Mouse (Mus musculus): ENCODE measurements at regions not wholly inside any gene's neighbourhood (a gene's known extent, or its start where the extent isn't known, plus 50 kb on each side); places are given as distances from the start of the nearest gene placed in this dataset.

DNA sequence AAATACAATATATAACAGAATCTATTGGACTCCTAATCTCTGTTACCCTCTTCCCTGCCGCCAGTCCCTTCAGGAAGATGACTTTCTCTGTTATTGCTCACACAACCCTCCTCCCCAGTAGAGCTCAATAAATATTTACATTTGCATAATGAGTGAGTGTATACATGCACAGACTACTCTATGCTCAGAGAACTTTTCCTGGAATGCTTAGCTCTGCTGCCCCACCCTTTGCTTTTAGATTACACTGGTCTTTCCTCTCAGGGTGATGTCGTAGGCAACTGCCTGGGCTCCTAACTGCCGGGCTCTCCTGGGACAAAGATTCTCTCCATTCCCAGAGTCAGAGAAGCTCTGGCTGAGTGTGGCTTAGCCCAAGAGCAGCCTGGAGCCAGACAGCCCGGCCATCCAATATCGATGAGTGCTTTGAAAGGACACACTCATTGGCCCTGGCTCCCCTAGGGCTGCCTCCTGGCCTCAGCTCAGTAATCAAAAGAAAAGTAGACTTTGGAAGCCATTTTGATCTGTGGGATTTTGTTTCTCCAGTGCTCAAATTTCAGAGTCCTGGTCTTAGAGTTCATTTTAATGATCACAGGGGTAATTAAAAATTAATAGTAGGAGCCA is 109.2 kb upstream of the Cdh4 start:
- in situ Hi-C loops (cut with MboI, MseI) = no loop called here

DNA sequence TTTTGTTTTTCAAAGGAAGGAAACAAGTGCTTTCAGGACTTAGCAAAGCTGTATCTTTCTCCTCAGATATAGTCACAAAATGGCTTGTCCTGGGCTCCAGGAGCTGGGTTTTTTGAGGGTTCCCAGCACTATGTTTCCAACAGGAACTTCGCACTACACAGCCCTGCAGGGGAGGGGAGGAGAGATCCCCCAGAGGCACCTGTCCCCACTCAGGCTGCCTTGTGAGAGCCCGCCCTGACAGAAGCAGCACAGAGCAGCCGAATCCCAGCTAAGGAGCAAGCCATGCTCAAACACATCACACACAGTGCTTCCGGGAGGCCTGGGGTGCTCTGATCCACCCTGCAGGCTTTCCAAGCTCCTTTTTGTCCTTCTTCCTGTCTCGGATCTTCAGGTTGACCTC is 108.6 kb upstream of the Cdh4 start:
- in situ Hi-C loops (cut with MboI, MseI) = no loop called here

DNA sequence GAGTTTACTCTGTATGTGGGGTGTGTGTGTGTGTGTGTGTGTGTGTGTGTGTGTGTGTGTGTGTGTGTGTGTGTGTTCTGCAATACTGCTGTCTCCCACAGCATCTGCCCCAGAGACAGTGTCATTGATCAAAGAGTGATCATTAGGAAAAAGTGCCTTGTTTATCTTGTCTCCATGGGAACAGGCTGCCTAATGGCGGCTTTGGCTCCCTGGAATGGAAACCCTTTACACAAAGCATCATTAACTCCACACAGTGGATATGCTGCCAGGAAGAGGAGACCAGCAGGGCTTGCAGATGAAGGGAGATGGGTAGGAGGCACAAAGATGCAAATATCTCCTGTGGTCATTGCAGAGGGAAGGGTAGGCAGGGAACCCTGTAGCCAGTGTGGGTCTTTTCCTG is 106.0 kb upstream of the Cdh4 start:
- in situ Hi-C loops (cut with MboI, MseI) = no loop called here

DNA sequence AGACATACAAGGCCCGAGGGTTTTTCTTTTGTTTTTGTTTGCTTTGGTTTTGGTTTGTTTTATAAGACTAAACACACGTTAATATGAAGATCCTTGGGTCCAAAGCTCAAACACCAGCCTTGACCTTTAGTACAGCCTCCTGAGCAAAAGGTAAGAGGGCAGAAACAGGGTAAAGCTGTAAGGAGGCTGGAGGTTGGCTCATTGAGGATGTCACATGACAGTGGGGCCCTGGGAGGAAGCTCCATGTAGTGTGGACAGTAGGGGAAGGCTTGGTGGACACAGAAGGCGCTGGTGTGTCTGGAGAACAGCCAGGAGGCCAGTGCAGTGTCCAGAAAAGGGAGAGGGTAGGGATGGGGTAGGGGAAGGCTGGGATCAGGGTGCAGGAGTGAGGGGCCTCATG is 89.6 kb upstream of the Cdh4 start:
- in situ Hi-C loops (cut with MboI, MseI) = no loop called here

- in situ Hi-C loops (cut with MboI, MseI) = no loop called here
These were observed 87.4 kb upstream of the Cdh4 start for GRCm38 (mm10) chr2:179354866-179355265.

DNA sequence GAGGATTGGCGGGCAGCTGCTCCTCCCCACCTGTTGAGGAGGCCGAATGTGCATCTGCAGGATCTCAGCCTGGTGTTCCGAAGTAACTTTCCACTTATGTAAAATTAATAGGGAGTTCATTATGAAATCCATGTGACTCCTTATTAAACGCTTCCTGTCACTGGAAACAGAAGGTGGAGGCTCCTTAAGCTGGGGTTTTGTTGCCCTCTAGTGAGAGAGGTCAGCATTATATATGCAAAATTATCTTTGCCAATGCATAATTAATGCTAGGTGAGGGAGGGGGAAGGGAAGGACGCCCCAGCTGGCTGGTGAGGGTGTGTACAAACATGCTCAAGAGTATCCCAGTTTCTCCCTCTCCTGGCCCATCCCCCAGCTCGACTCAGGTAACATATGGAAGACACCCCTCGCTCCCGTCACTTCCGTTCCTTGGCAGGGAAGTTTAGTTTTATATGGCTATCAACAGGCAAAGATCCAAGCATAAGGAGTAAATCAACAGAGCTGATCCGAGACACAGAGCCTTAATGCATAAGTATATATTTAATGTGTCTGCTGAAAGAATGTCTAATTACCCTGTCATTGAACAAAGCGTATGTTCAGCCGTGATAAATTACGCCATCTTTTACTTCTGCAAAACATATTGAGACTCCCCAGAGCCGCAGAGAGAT is 71.2 kb upstream of the Cdh4 start:
- in situ Hi-C loops (cut with MboI, MseI) = no loop called here

DNA sequence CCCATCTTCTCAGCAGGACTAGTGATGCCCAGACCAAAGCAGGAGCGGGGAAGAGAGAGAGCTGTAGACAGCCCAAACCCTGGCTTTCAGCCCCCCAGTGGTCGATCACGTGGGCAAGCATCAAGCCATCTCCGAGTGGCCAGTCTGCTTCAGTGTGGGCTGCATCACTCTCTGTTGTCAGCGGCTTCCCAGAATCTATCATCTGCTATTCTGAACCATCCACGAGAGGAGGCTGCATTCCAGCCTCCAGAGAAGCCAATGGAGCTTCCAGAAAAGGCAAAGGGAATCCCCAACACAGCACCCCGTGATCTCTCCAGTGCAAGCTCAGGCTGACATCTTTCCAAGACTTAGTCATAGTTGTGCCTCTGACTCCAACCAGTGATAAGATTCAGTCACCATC is 70.7 kb upstream of the Cdh4 start:
- in situ Hi-C loops (cut with MboI, MseI) = no loop called here

GRCm38 (mm10) chr2:179379691-179380443 is 62.4 kb upstream of the Cdh4 start:
- in situ Hi-C loops (cut with MboI, MseI) = no loop called here

DNA sequence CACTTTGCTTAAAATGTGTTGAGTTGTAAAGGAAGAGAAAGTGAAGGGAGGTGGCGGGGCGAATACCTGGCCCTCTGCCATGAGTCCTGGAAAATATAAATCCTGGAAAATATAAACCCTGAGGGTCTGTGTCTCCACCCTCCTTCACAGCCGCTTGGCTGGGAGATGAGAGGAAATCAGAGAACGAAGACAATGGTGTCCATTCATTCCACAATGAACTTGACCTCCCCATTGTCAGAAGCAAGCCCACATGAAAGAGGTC is 61.9 kb upstream of the Cdh4 start:
- in situ Hi-C loops (cut with MboI, MseI) = no loop called here

DNA sequence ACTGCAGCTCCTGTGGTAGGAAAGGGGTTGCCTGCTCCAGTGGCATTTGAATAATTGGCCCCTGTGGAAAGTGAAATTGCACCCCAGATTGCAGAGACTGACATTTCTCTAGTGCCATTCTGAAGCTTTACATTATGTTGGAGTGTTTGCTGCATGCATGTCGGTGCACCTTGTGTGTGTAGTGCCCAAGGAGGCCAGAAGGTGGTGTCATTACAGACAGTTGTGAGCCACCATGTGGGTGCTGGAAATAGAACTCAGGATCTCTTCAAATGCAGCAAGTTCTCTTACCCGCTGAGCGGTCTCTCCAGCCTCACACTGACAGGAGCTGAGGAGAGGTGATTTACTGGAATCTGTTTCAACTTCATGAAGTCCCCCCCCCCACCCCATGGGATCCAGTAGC is 60.3 kb upstream of the Cdh4 start:
- in situ Hi-C loops (cut with MboI, MseI) = no loop called here

DNA sequence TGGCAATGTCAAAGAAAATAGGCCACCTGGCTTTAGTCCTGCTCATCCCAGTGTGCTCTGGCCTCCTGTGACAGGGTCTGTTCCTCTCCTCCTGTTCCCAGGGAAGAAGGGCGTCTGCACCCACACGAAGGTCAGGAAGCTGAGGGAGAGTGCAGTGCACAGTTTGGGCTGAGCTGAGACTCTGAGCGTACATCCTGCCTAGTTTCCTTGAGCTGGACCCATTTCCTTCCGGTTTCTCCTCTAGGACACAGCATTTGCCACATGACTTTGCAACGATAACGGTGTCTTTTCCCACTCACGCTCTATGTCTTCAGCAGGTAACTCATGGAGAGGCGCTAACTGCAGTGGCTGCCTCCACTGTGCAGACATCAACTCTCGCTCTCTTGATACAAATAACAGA is 59.6 kb upstream of the Cdh4 start:
- in situ Hi-C loops (cut with MboI, MseI) = no loop called here

- in situ Hi-C loops (cut with MboI, MseI) = no loop called here
These were observed 55.4 kb upstream of the Cdh4 start for GRCm38 (mm10) chr2:179386871-179387270.

DNA sequence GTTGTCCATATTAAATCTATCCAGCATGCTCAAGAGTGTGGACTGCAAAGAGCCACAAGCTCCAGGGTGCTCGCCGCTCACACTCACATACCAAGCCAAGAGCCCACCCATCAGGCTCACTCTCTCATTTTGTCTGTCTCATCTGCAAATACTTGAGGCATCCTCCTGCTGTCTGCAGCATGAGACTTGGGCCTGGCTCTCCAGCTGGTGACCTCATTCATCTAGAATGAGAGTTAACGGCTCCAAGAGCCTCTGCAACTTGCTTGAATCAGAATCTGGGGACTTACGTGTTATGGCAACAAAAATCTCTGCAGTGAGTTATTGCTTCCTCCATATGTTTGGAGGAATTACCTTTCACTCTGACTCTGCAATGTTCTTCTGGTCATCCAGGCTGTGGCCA is 51.7 kb upstream of the Cdh4 start:
- in situ Hi-C loops (cut with MboI, MseI) = no loop called here

- in situ Hi-C loops (cut with MboI, MseI) = no loop called here
These were observed 51.2 kb upstream of the Cdh4 start for GRCm38 (mm10) chr2:179390924-179391461.

Measured in T-helper 1 cell (primary cell).